Mouse (Mus musculus) lung, embryonic 15.5 days (tissue): ENCODE measurements around the gene Entpd8. TPM values are rescaled to one million over a fixed set of nuclear protein-coding genes. Genes with fewer than 3 reads are reported as not detected.

Experiments
- ATAC-seq: fragments of 200-750 bp; cut with Nextera tagmentation; 2 replicates; pipeline ENCODE4 v1.8.0; 2017; ENCODE audit warnings: moderate number of reproducible peaks, borderline replicate concordance; ENCODE audit not compliant: low FRiP score, low TSS enrichment; ENCODE audit errors: extremely low read depth
- H3K27ac ChIP-seq: fragments of 300-500 bp; sonication (generic); 2 replicates; pipeline ENCODE4 v1.5.1; 2015; ENCODE audit warnings: moderate library complexity, mild to moderate bottlenecking, inconsistent platforms
- H3K27me3 ChIP-seq: fragments of 300-500 bp; sonication (generic); 2 replicates; pipeline ENCODE4 v1.6.1; 2015; ENCODE audit warnings: inconsistent platforms
- H3K36me3 ChIP-seq: fragments of 300-500 bp; sonication (generic); 2 replicates; pipeline ENCODE4 v1.6.1; 2015; ENCODE audit warnings: inconsistent platforms
- H3K4me1 ChIP-seq: fragments of 300-500 bp; sonication (generic); 2 replicates; pipeline ENCODE4 v1.6.1; 2015; ENCODE audit warnings: inconsistent platforms
- H3K4me2 ChIP-seq: fragments of 300-500 bp; sonication (generic); 2 replicates; pipeline ENCODE4 v1.6.1; 2015; ENCODE audit warnings: inconsistent platforms, mild to moderate bottlenecking, moderate library complexity
- H3K4me3 ChIP-seq: fragments of 300-500 bp; sonication (generic); 2 replicates; pipeline ENCODE4 v1.5.1; 2015; ENCODE audit warnings: mild to moderate bottlenecking, inconsistent platforms
- H3K9ac ChIP-seq: fragments of 300-500 bp; sonication (generic); 2 replicates; pipeline ENCODE4 v1.6.1; 2015; ENCODE audit warnings: inconsistent platforms
- H3K9me3 ChIP-seq: fragments of 300-500 bp; sonication (generic); 2 replicates; pipeline ENCODE4 v1.6.1; 2016; ENCODE audit warnings: inconsistent platforms
- WGBS: fragments of 180-500 bp; shearing (Covaris S2); methylation state at CpG from one replicate; pipeline ENCODE4 v1.1.7; 2015; 5-methylcytosine and 5-hydroxymethylcytosine counted together
- polyA plus RNA-seq: library from polyadenylated mRNA; unstranded; fragments of >200 nt; fragmentation: Nextera tagmentation; extraction: Ambion mirVana; gene quantifications from 2 replicates; pipeline ENCODE4 v1.2.1, GENCODE M21; 2015

The Entpd8 gene
- polyA plus RNA-seq, 1 experiment from 2014 or later: 0.31 TPM

DNA sequence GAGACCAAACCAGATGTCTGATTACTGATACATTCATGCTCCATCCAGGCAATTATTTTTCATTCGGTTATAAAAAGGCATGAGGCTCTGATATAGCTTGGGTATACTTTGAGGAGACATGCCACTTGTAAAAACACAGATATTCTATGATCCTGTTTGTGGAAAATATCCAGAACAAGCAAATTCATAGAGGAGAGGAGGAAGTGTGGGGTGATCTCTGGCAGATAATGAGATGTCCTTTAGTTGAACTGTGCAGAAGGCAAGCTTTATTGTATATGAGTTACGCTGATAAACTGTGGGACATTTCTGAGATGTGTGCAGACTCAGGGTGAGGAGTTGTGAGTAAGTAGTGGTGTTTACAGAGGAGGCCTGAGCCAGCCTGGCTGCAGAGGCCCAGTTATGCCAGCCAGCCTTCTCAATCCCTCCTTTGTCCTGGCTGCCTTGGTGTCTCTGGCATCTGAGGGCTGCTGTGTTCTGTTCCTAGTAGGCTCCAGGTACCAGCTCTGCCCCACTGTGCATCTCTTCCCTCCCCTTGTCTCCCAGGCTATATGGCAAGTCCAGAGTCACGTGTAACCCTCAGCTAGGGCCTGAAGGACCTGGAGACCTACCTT lies 18.0 kb downstream of the Entpd8 start:
- Histone ChIP-seq H3K9ac (no peak overlapping the region), H3K4me2 (no peak overlapping the region), H3K4me3 (no peak overlapping the region), H3K36me3 (no peaks in the 10 kb centered on the region), H3K9me3 (no peaks in the 10 kb centered on the region), H3K27ac (no peak overlapping the region), H3K27me3 (peaks cover 4% of the 10 kb centered on the region; the same call in 1 of the 2 replicates), H3K4me1 (0 out of 2 replicates have a peak, but pooled peaks cover 4% of the 10 kb centered on the region)
- no peak for ATAC-seq
- 56% methylated on average over 3 of the region's 3 CpGs for WGBS

DNA sequence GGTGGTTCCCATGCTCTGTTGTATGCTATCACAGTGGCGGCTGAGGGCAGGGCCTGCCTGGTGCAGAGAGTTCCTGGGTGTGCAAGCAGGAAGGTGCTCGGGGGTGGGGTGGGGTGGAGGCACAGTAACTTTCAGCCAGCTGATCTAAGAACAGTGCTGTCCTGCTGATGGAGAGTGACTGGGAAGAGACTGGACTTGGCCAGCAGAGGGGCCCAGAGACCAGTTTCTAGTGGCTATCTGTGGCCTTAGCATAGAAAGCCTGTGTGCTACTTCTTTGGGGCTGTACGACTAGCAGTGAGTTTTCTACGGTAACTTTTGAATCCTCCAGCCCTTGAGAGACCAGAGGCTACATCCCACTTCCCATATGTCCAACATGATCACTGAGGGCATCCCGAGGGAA lies 18.9 kb downstream of the Entpd8 start:
- Histone ChIP-seq H3K36me3 (no peaks in the 10 kb centered on the region), H3K4me3 (no peak overlapping the region), H3K4me1 (0 out of 2 replicates have a peak, but pooled peaks cover 4% of the 10 kb centered on the region), H3K9ac (no peak overlapping the region), H3K27ac (no peak overlapping the region), H3K27me3 (peaks cover 4% of the 10 kb centered on the region; the same call in 1 of the 2 replicates), H3K4me2 (no peak overlapping the region), H3K9me3 (no peaks in the 10 kb centered on the region)
- no peak for ATAC-seq
- WGBS: 54% methylated on average over 5 of the region's 5 CpGs

GRCm38 (mm10) chr2:25099703-25100102 lies 19.6 kb downstream of the Entpd8 start:
- H3K27ac ChIP-seq: no peak overlapping the region
- no peaks in the 10 kb centered on the region for H3K9me3 ChIP-seq
- 72% methylated on average over 3 of the region's 3 CpGs for WGBS
- no peak for ATAC-seq
- no peak overlapping the region for H3K4me2 ChIP-seq
- no peaks in the 10 kb centered on the region for H3K36me3 ChIP-seq
- no peak overlapping the region for H3K9ac ChIP-seq
- no peak overlapping the region for H3K4me3 ChIP-seq
- peaks cover under 1% of the 10 kb centered on the region; the same call in 1 of the 2 replicates for H3K27me3 ChIP-seq
- H3K4me1 ChIP-seq: 0 out of 2 replicates have a peak, but pooled peaks cover 2% of the 10 kb centered on the region

DNA sequence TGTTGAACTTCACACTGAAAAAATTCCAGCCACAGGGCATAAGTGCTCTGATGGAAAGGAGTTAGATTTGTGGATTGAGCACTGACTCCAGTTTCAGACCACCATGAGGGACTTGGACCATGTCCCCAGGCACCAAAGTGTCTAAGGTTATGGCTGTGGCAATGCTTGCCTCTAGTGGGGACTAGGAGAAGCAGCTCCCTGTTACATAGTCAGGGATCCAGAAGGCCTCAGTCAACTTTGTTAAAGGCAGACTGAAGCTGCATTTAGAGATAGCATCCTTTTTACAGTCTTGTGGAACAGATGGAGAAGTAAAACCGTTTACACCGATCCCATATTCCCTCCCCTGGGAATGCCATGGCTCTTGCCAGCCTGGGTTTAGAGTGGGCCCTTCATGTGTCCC lies 24.0 kb downstream of the Entpd8 start:
- Histone ChIP-seq H3K9ac (no peak overlapping the region), H3K27ac (no peak overlapping the region), H3K36me3 (no peaks in the 10 kb centered on the region), H3K4me2 (no peak overlapping the region), H3K27me3 (no peaks in the 10 kb centered on the region), H3K4me1 (peaks cover 10% of the 10 kb centered on the region; the same call in 1 of the 2 replicates), H3K4me3 (no peak overlapping the region), H3K9me3 (no peaks in the 10 kb centered on the region)
- ATAC-seq: no peak
- WGBS: 83% methylated on average over 2 of the region's 2 CpGs

DNA sequence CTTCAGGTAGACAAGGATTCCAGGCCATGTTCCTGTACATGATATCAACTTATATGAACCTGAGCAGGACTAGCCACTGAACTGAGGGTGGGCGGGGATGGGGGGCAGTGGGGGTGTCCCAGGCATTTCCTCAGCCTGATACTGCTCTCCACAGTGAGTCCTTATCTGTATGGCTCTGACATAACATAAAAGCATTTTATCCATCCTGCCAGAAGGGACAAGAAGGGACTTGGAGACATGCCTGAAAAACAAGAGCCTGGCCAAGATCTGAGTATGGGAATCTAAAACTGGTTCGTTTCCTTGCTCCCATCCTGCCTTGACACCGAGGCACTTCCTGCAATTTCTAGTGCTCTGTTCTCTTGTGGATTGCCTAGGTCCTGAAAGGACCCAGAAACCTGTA lies 25.9 kb downstream of the Entpd8 start:
- no peak overlapping the region for H3K4me3 ChIP-seq
- 49% methylated on average over 3 of the region's 3 CpGs for WGBS
- no peaks in the 10 kb centered on the region for H3K27me3 ChIP-seq
- no peak overlapping the region for H3K9ac ChIP-seq
- ATAC-seq: 0 out of 2 replicates have a peak, but pooled peaks have one; percentile 49
- no peak overlapping the region for H3K4me2 ChIP-seq
- H3K9me3 ChIP-seq: no peaks in the 10 kb centered on the region
- H3K36me3 ChIP-seq: no peaks in the 10 kb centered on the region
- H3K27ac ChIP-seq: no peak overlapping the region
- H3K4me1 ChIP-seq: peaks cover 13% of the 10 kb centered on the region; the same call in 1 of the 2 replicates

GRCm38 (mm10) chr2:25109487-25109886 lies 29.4 kb downstream of the Entpd8 start:
- ATAC-seq: no peak

GRCm38 (mm10) chr2:25110505-25111183 lies 30.5 kb downstream of the Entpd8 start:
- Histone ChIP-seq H3K27ac (peak overlapping the region; percentile 85), H3K9me3 (no peaks in the 10 kb centered on the region), H3K9ac (no peak overlapping the region), H3K27me3 (no peaks in the 10 kb centered on the region), H3K4me2 (no peak overlapping the region), H3K36me3 (no peaks in the 10 kb centered on the region), H3K4me3 (no peak overlapping the region), H3K4me1 (peaks cover 13% of the 10 kb centered on the region; the same call in 1 of the 2 replicates)
- no peak for ATAC-seq

More at GRCm38 (mm10) chr2:25109487-25109886, 29.4 kb downstream of the Entpd8 start:
- Histone ChIP-seq H3K9ac (no peak overlapping the region), H3K4me2 (no peak overlapping the region), H3K27ac (no peak overlapping the region), H3K4me3 (no peak overlapping the region), H3K4me1 (peaks cover 13% of the 10 kb centered on the region; the same call in 1 of the 2 replicates), H3K27me3 (no peaks in the 10 kb centered on the region), H3K36me3 (no peaks in the 10 kb centered on the region), H3K9me3 (no peaks in the 10 kb centered on the region)

DNA sequence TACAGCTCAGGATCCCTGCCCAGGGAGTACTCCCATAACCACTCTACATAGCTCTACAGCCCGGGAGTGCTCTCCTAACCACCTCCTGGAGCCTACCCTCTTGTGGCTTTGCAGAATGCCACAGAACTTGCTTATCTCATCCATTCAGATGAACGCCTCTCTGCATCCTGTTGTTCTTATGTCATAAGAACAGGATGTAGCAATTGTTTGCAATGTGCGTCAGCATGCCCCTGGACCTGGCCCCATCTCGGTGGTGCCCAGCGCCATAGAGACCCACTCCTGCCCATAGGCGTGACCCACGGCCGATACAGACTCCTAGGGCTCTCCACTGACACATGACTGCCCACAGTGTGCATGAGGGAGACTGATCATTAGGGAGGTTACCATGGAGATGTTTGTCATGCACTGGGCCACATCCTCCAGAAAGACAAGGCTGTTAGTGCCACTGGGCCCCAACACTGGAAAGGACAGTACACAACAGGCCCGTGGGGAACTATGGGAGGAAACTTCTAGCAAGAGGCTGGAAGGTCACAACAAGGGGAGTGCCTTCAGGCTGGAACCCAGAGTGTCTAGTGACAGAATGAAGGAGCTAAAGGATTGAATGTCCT lies 31.2 kb downstream of the Entpd8 start:
- Histone ChIP-seq H3K27me3 (no peaks in the 10 kb centered on the region), H3K4me2 (no peak overlapping the region), H3K4me3 (no peak overlapping the region), H3K27ac (peak overlapping the region; percentile 85), H3K9me3 (no peaks in the 10 kb centered on the region), H3K9ac (no peak overlapping the region), H3K36me3 (no peaks in the 10 kb centered on the region), H3K4me1 (peaks cover 11% of the 10 kb centered on the region; the same call in 1 of the 2 replicates)
- WGBS: 47% methylated on average over 9 of the region's 9 CpGs
- ATAC-seq: peak; percentile 60

DNA sequence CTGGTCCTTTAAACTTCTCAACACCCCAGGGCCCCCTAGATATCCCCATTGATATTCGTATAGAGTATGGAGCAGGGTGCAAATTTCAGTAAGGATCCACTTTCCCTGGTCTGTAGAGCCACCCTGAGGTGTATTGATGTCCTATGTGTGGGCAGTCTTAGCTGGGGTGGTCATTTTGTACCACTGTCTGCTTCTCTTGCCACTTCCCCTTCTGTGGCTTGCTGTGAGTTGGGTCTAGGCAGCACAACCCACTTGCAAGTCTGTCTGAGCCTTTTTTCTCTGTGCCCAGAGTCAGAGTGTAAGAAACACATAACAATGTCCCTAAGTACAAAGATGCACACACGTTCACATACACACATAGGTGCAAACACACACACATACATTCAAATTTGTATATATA lies 34.2 kb downstream of the Entpd8 start:
- Histone ChIP-seq H3K4me2 (no peak overlapping the region), H3K36me3 (no peaks in the 10 kb centered on the region), H3K27me3 (no peaks in the 10 kb centered on the region), H3K9me3 (no peaks in the 10 kb centered on the region), H3K9ac (no peak overlapping the region), H3K4me1 (0 out of 2 replicates have a peak, but pooled peaks cover 4% of the 10 kb centered on the region), H3K4me3 (no peak overlapping the region), H3K27ac (no peak overlapping the region)
- no peak for ATAC-seq
- WGBS: 69% methylated on average over 2 of the region's 2 CpGs

DNA sequence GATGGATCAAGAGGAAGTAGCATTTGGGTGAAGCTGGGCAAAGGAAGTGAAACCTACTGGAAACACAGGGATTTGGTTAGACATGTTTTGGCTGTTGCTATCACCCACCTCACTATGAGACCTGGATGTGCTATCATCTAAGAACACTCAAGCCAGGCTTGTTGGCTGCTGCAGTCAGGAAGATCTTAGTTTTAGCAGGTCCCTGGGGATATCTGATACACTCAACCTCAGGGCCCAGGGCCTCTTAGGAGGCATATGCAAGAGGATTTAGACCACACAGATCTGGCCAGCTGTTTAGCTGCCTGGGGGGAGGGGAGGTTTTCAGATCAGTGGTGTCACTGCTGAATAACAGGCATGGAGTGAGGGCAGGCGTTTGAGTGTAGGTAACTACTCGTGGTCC lies 35.3 kb downstream of the Entpd8 start:
- no peak overlapping the region for H3K9ac ChIP-seq
- no peak overlapping the region for H3K27ac ChIP-seq
- no peaks in the 10 kb centered on the region for H3K27me3 ChIP-seq
- ATAC-seq: no peak
- H3K4me2 ChIP-seq: no peak overlapping the region
- no peak overlapping the region for H3K4me3 ChIP-seq
- H3K36me3 ChIP-seq: no peaks in the 10 kb centered on the region
- 39% methylated on average over 2 of the region's 2 CpGs for WGBS
- no peaks in the 10 kb centered on the region for H3K9me3 ChIP-seq
- 0 out of 2 replicates have a peak, but pooled peaks cover 4% of the 10 kb centered on the region for H3K4me1 ChIP-seq

DNA sequence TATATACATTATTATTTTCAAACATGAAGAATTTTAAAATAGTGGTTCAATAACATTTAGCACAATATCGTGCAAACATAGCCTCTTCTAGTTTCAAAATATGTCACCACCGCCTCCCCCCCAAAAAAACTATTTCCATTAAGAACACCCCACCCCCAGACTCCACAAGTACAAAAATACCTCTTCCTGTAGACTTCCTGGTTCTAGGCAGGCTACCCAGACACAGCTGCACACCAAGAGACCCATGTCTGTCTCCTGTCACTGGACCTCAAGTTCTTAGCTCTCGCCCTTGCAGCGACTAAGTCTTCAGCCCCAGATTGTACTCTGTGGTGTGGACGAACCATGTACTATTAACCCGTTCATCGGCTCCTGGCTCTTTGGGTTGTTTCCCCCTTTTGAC lies 40.9 kb downstream of the Entpd8 start:
- Histone ChIP-seq H3K27me3 (no peaks in the 10 kb centered on the region), H3K9ac (no peak overlapping the region), H3K27ac (no peak overlapping the region), H3K9me3 (no peaks in the 10 kb centered on the region), H3K36me3 (no peaks in the 10 kb centered on the region), H3K4me2 (no peak overlapping the region), H3K4me1 (peaks cover 5% of the 10 kb centered on the region; the same call in 1 of the 2 replicates), H3K4me3 (no peak overlapping the region)
- 69% methylated on average over 7 of the region's 7 CpGs for WGBS
- ATAC-seq: no peak

DNA sequence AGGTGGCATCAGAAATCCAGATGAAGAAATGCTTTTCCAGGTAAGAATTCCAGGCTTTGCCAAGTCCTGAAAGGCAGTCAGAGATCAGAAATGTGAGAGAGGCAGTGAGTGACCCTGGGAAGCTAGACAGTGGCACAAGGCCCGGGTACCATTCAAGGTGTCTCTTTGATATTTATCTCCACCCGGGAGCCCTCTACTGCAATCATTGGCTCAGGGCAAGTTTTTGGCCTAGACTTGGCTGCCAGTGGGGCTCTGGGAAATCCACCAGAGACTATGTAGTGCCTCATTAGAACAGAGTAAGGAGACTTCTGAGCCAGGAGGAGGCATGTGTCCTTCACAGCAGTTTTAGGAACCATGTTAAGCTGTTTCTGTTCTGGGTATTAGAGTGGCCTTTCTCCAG lies 42.6 kb downstream of the Entpd8 start:
- peaks cover 16% of the 10 kb centered on the region for H3K4me1 ChIP-seq
- 56% methylated on average over 2 of the region's 2 CpGs for WGBS
- no peaks in the 10 kb centered on the region for H3K27me3 ChIP-seq
- no peaks in the 10 kb centered on the region for H3K9me3 ChIP-seq
- no peak overlapping the region for H3K4me3 ChIP-seq
- H3K36me3 ChIP-seq: no peaks in the 10 kb centered on the region
- H3K4me2 ChIP-seq: no peak overlapping the region
- H3K9ac ChIP-seq: no peak overlapping the region
- no peak overlapping the region for H3K27ac ChIP-seq
- ATAC-seq: no peak
